Mouse (Mus musculus): Measurements from ENCODE around the gene Gucy2d.

- TF ChIP-seq CTCF (IDR thresholded peaks at IDR 0.05; ENCODE audit: low read depth) (no peak), EP300 (IDR thresholded peaks at IDR 0.05; ENCODE audit: low read depth) (no peak)
Measured at GRCm38 (mm10) chr7:98391351-98391936, 48.8 kb upstream of the Gucy2d start.
